Mouse (Mus musculus) kidney, adult 9 months (tissue): ENCODE measurements at regions not wholly inside any gene's neighbourhood (a gene's known extent, or its start where the extent isn't known, plus 50 kb on each side); places are given as distances from the start of the nearest gene placed in this dataset.
A peak's percentile ranks its signal among the peaks of the same experiment; 100 is the strongest.
"Not testable (repeated sequence)": the region's sequence is repeated elsewhere in the genome, so short reads cannot be mapped to it uniquely, and the experiment has no call there.

Source experiments
- DNase-seq: peaks from one replicate; pipeline ENCODE4 v3.0.0; 2022

DNA sequence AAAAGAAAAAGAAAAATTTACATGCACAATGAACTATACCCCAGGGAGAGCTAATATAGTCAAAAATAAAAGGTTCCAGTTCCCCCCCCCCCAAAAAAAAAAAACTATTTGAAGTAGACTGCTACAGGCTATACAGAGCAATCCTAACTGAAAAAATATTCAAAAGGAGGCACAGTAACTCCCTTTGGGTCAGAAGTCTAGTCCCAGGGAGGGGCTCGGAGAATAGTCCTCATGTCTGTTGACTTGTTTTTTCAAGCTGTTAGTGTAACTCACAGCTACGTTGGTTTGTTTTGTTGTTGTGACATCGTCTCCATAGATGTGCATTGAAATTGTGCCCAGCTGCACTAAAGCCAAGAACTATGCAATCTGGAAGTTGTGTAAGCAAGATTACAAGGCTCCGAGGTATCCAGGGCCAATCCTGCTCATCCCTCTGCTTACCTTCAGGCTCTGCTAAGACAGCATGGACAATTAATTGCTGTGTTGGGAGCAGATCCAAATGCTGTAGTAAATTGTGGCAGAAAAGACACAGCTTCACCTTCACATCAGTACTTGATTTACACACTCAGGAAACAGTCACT, 137.2 kb upstream of the Pnpt1 start:
- no peak for DNase-seq

DNA sequence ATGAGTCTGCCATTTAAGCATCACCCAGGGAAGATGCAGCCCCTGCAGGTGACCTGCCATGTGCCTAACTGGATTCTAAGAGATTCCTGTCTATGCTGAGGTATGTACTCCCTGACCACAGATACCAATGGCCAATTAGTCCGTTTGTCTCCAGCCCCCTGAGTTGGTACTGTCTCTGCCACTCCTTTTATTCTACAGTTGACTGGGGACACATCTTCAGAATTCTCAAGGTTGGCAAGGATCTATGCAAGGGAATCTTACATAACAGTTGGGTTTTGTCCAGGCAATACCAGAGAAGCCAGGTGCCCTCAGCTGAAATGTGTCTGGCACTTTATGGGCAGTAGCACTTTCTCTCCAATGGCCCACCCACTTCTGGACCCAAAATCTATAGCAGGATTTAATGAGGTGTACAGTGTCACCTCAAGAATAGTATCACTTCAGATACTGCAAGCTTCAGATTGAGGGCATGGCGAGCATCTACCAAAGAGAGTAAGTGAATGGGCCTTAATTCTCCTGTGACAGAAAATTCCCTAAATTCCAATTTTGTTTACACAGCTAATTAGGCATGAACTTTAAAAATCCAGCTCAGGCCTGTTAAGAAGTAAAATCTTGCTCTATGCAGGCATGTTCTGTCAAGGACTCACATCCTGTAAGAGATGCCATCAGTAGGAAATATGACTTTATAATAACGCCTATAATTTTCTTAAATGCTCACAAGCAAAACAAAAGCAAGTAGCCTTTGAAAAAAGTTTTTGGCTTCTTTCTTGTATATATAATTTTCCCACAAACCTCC, 132.0 kb upstream of the Pnpt1 start:
- DNase-seq: peak; percentile 45

DNA sequence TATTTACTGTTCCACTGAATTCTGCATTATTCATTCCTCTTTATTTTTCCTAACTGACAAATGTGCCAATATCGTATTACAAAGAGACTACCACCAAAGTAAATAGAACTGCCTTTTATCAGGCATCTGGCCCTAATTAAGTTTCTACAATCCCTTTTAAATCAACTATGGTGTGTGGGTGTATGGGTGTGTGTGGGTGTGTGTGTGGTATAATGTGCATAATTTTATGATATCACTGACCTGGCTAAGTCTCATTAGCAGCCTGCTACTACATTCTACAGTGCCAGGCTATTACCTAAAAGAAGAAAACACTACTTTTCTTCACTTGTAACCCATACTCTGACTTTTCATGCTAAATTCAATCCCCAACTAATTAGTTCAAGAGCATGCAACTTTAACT, 131.3 kb upstream of the Pnpt1 start:
- no peak for DNase-seq

GRCm38 (mm10) chr11:28999620-29000019, 130.9 kb upstream of the Pnpt1 start:
- DNase-seq: peak; percentile 23

GRCm38 (mm10) chr11:29000212-29000611, 130.3 kb upstream of the Pnpt1 start:
- DNase-seq: no peak

DNA sequence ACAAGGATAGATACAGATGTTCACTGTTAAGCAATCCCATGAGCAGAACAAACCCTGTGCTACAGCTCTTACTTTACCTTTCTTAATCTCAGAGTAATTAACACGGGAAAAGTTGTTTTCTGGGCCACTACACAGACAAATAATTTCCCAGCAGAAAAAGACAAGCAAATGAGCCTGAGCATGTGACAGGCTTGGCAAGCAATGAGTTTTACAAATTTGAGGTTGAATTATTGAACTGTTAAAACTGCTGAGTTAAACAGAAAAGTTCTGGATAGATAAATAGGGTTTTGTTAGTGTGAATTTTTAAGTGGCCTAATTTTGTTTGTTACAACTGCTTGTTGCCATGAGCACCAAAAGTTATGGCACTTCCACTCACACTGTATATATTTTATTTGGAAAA, 113.1 kb upstream of the Pnpt1 start:
- peak; percentile 61 for DNase-seq

DNA sequence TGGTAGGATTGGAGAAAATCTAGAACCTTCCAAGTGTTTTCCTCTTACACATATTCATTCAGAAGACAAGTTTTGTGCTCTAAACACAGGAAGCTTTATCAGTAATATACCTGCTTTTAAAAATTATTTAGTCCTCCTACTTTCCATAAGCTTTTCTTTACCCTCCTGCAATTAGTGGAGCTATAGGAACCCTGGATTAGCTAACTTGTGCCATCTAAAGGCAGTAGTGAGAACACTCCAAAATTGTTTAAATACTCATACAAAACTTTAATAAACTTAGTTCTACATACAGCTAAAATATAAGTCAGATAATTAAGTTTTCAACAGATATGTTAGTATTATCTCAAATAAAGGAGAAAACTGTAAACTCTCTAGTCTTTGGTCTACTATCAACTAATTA, 89.7 kb upstream of the Pnpt1 start:
- DNase-seq: peak; percentile 4

DNA sequence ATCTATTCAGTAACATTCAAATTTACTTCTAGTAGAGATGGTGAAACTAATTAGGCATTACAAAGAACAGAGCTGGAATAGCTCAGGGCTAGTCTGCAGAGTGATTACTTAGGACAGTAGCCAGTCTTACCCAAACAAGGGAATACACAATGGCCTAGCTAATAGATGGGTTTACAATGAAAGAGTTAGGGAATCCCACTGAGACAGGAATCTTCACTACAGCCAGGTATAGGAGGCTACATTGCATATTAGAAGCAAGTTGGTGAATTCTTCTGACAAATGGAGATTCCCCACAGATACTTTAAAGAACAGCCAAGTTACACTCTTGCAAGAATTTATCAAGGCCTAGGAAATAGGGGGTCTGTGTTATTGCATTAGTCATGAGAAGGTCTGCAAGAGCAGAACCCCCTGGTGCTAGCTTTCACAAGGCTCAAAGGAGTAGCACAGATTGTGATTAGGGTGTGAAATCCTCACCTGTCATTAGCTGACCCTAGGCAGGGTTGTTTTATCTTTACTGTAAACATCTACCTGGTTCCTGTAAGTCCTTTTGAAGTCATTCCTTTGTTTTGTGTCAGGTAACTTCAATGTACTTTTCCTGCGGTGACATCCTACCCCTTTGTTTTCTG, 82.4 kb upstream of the Pnpt1 start:
- not testable (repeated sequence) for DNase-seq

GRCm38 (mm10) chr11:29052625-29053024, 77.9 kb upstream of the Pnpt1 start:
- no peak for DNase-seq

DNA sequence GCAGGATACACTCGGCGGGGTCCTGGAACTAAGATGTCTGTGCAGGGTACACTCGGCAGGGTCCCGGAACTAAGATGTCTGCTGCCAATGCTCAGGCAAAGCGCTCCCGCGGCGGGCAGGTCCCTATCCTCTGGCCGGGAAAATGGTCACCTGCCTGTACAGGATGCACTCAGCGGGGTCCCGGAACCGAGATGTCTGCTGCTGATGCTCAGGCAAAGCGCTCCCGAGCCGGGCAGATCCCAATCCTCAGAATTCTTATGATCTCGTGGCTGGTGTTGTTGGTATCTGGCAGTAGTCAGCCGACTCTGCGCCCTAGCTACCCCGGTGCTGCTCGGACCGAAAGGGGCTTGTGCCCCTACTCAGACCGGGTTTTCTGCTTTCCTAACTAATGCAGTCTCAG, 61.0 kb upstream of the Pnpt1 start:
- not testable (repeated sequence) for DNase-seq

- DNase-seq: no peak
Observed at GRCm38 (mm10) chr11:29072231-29072630, 58.3 kb upstream of the Pnpt1 start.
